Mouse (Mus musculus): ENCODE measurements around the gene Asah2. TPM values are rescaled to one million over a fixed set of nuclear protein-coding genes. Genes with fewer than 3 reads are reported as not detected.

The Asah2 gene
- polyA plus RNA-seq, 1 experiment: 3.6 TPM

DNA sequence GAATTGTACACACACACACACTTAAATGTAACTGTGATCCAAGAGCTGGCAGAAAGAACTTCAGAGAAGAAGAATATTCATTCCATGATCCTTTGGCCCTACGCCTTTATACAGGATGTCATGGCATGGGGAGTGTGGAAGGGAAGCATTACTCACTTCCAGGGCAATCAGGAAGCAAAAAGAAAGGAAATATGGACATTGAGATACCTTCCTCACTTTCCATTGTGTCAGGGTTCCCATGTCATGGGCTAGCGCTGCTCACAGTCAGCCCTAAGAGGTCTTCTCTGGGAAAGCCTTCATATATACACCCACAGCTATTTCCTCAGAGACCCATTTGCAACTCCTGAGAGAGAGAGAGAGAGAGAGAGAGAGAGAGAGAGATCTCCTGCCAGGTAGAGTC, 1.3 kb downstream of the Asah2 start:
- Histone ChIP-seq H3K4me3 (ENCODE audit: low read depth, low read length) (no peak overlapping the region), H3K9ac (ENCODE audit: low read depth, poor library complexity, severe bottlenecking) (no peak overlapping the region), H3K36me3 (ENCODE audit: control insufficient read depth, insufficient read depth, low read length, poor library complexity, severe bottlenecking) (no peaks in the 10 kb centered on the region), H3K4me1 (ENCODE audit: control insufficient read depth, insufficient read depth, low read length) (no peaks in the 10 kb centered on the region), H3K27ac (ENCODE audit: insufficient read depth, low read length) (no peak overlapping the region), H3K9me3 (replicated peaks; ENCODE audit: control insufficient read depth, insufficient read depth, low read length, poor library complexity, severe bottlenecking) (no peaks in the 10 kb centered on the region), H3K27me3 (ENCODE audit: control insufficient read depth, insufficient read depth, low read length, poor library complexity, severe bottlenecking) (peaks cover 3% of the 10 kb centered on the region)
- TF ChIP-seq POLR2A (IDR thresholded peaks at IDR 0.05; ENCODE audit: insufficient read depth, low read length): no peak
- TF ChIP-seq CTCF (IDR thresholded peaks at IDR 0.05; ENCODE audit: low read depth, low read length): no peak
- no peak for TF ChIP-seq EP300 (IDR thresholded peaks at IDR 0.05; ENCODE audit: insufficient read depth, low read depth, low read length)

DNA sequence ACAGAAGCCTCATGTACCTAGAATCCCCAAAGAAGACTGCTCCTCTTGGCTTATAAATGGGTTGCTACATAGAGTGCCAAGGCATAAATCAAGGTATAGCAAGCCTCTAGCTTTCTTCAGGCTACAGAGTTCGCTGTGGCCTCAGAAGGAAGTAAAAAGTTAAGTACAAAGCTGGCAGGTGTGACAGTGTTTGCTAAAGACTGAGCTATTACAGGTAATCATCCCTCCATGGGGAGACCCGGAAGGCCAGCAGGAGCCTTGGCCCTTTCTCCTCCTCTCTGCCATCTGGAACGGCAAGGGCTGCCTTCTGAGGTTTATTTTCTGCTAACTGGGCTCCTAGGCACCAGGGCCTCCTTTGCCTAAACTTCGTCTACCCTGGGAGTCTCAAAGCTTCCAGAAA, 3.8 kb downstream of the Asah2 start:
- TF ChIP-seq POLR2A (IDR thresholded peaks at IDR 0.05; ENCODE audit: insufficient read depth, low read length): no peak
- Histone ChIP-seq H3K9me3 (replicated peaks; ENCODE audit: control insufficient read depth, insufficient read depth, low read length, poor library complexity, severe bottlenecking) (no peaks in the 10 kb centered on the region), H3K27ac (ENCODE audit: insufficient read depth, low read length) (no peak overlapping the region), H3K4me1 (ENCODE audit: control insufficient read depth, insufficient read depth, low read length) (no peaks in the 10 kb centered on the region), H3K27me3 (ENCODE audit: control insufficient read depth, insufficient read depth, low read length, poor library complexity, severe bottlenecking) (peaks cover 3% of the 10 kb centered on the region), H3K4me3 (ENCODE audit: low read depth, low read length) (no peak overlapping the region), H3K36me3 (ENCODE audit: control insufficient read depth, insufficient read depth, low read length, poor library complexity, severe bottlenecking) (no peaks in the 10 kb centered on the region), H3K9ac (ENCODE audit: low read depth, poor library complexity, severe bottlenecking) (no peak overlapping the region)

DNA sequence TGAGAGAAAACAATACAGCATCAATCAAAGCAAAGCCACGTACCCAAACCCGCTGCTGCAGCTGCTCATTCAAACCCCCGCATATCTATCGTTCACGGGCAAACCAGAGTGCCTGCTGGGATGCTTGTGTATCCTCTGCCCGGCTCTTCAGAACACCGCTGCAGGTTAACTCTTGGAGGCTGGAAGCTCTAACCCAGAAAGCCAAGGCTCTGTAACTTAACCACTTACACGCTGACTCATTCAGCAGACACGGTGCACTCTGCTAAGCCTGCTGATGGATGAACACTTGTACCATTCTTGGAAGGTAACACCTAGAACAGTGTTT, 5.1 kb downstream of the Asah2 start:
- no peak for TF ChIP-seq POLR2A (IDR thresholded peaks at IDR 0.05; ENCODE audit: insufficient read depth, low read length)
- no peak for TF ChIP-seq CTCF (IDR thresholded peaks at IDR 0.05; ENCODE audit: low read depth, low read length)
- no peak for TF ChIP-seq EP300 (IDR thresholded peaks at IDR 0.05; ENCODE audit: insufficient read depth, low read depth, low read length)
- Histone ChIP-seq H3K4me3 (ENCODE audit: low read depth, low read length) (no peak overlapping the region), H3K9me3 (replicated peaks; ENCODE audit: control insufficient read depth, insufficient read depth, low read length, poor library complexity, severe bottlenecking) (no peaks in the 10 kb centered on the region), H3K9ac (ENCODE audit: low read depth, poor library complexity, severe bottlenecking) (no peak overlapping the region), H3K4me1 (ENCODE audit: control insufficient read depth, insufficient read depth, low read length) (no peaks in the 10 kb centered on the region), H3K27ac (ENCODE audit: insufficient read depth, low read length) (no peak overlapping the region), H3K36me3 (ENCODE audit: control insufficient read depth, insufficient read depth, low read length, poor library complexity, severe bottlenecking) (no peaks in the 10 kb centered on the region), H3K27me3 (ENCODE audit: control insufficient read depth, insufficient read depth, low read length, poor library complexity, severe bottlenecking) (peaks cover 3% of the 10 kb centered on the region)

- Histone ChIP-seq H3K36me3 (ENCODE audit: control insufficient read depth, insufficient read depth, low read length, poor library complexity, severe bottlenecking) (no peaks in the 10 kb centered on the region), H3K27me3 (ENCODE audit: control insufficient read depth, insufficient read depth, low read length, poor library complexity, severe bottlenecking) (peaks cover 3% of the 10 kb centered on the region), H3K9me3 (replicated peaks; ENCODE audit: control insufficient read depth, insufficient read depth, low read length, poor library complexity, severe bottlenecking) (no peaks in the 10 kb centered on the region), H3K4me1 (ENCODE audit: control insufficient read depth, insufficient read depth, low read length) (no peaks in the 10 kb centered on the region), H3K9ac (ENCODE audit: low read depth, poor library complexity, severe bottlenecking) (no peak overlapping the region), H3K27ac (ENCODE audit: insufficient read depth, low read length) (no peak overlapping the region), H3K4me3 (ENCODE audit: low read depth, low read length) (no peak overlapping the region)
- no peak for TF ChIP-seq EP300 (IDR thresholded peaks at IDR 0.05; ENCODE audit: insufficient read depth, low read depth, low read length)
- TF ChIP-seq CTCF (IDR thresholded peaks at IDR 0.05; ENCODE audit: low read depth, low read length): no peak
- no peak for TF ChIP-seq POLR2A (IDR thresholded peaks at IDR 0.05; ENCODE audit: insufficient read depth, low read length)
These were observed 5.6 kb downstream of the Asah2 start for GRCm38 (mm10) chr19:32102294-32102975.

DNA sequence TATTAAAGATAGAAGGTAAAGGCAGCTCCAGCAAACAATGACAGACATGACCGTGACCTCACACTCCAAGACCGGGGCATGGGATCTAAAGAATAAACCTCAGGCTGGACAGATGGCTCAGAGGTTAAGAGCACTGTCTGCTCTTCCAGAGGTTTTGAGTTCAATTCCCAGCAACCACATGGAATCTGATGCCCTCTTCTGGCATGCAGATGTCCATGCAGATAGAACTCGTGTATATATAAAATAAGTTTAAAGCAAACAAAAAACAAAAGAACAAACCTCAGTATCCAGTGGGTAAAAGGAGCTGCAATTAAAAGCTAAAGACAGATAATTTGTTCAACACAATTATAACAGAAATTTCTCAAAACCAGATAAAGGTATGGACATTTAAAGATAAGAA, 9.4 kb downstream of the Asah2 start:
- TF ChIP-seq CTCF (IDR thresholded peaks at IDR 0.05; ENCODE audit: low read depth, low read length) (no peak), POLR2A (IDR thresholded peaks at IDR 0.05; ENCODE audit: insufficient read depth, low read length) (no peak), EP300 (IDR thresholded peaks at IDR 0.05; ENCODE audit: insufficient read depth, low read depth, low read length) (no peak)
- H3K9me3 ChIP-seq (replicated peaks; ENCODE audit: control insufficient read depth, insufficient read depth, low read length, poor library complexity, severe bottlenecking): no peaks in the 10 kb centered on the region
- no peaks in the 10 kb centered on the region for H3K27me3 ChIP-seq (ENCODE audit: control insufficient read depth, insufficient read depth, low read length, poor library complexity, severe bottlenecking)
- H3K36me3 ChIP-seq (ENCODE audit: control insufficient read depth, insufficient read depth, low read length, poor library complexity, severe bottlenecking): no peaks in the 10 kb centered on the region
- H3K27ac ChIP-seq (ENCODE audit: insufficient read depth, low read length): no peak overlapping the region
- H3K4me3 ChIP-seq (ENCODE audit: low read depth, low read length): no peak overlapping the region
- no peak overlapping the region for H3K9ac ChIP-seq (ENCODE audit: low read depth, poor library complexity, severe bottlenecking)
- H3K4me1 ChIP-seq (ENCODE audit: control insufficient read depth, insufficient read depth, low read length): no peaks in the 10 kb centered on the region

DNA sequence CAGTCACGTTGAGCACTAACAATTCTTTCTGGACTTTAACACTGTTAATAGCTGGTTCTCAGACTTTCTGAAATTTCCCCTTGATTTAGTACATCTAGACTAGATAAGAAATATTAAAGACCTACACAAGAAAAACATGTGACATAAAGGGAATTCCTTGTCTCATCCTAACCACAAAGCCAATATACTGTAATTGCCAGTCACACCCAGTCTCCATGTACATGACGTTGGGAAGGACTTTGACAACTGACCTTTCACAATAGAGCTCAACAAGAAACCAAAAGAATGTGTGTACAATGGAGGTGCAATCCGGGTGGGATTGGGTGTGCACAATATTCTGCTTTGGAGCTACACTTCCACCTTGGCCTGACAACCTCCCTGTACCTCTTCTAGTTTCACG, 15.7 kb downstream of the Asah2 start:
- TF ChIP-seq CTCF (IDR thresholded peaks at IDR 0.05; ENCODE audit: low read depth, low read length) (no peak), POLR2A (IDR thresholded peaks at IDR 0.05; ENCODE audit: insufficient read depth, low read length) (no peak), EP300 (IDR thresholded peaks at IDR 0.05; ENCODE audit: insufficient read depth, low read depth, low read length) (no peak)
- no peaks in the 10 kb centered on the region for H3K36me3 ChIP-seq (ENCODE audit: control insufficient read depth, insufficient read depth, low read length, poor library complexity, severe bottlenecking)
- no peak overlapping the region for H3K27ac ChIP-seq (ENCODE audit: insufficient read depth, low read length)

More for the DNA sequence above, 15.7 kb downstream of the Asah2 start:
- no peaks in the 10 kb centered on the region for H3K4me1 ChIP-seq (ENCODE audit: control insufficient read depth, insufficient read depth, low read length)
- H3K27me3 ChIP-seq (ENCODE audit: control insufficient read depth, insufficient read depth, low read length, poor library complexity, severe bottlenecking): no peaks in the 10 kb centered on the region
- H3K9me3 ChIP-seq (replicated peaks; ENCODE audit: control insufficient read depth, insufficient read depth, low read length, poor library complexity, severe bottlenecking): no peaks in the 10 kb centered on the region
- H3K9ac ChIP-seq (ENCODE audit: low read depth, poor library complexity, severe bottlenecking): no peak overlapping the region
- no peak overlapping the region for H3K4me3 ChIP-seq (ENCODE audit: low read depth, low read length)
